Mouse (Mus musculus): ENCODE measurements around the gene Igf2bp3.

Igf2bp3 gene

DNA sequence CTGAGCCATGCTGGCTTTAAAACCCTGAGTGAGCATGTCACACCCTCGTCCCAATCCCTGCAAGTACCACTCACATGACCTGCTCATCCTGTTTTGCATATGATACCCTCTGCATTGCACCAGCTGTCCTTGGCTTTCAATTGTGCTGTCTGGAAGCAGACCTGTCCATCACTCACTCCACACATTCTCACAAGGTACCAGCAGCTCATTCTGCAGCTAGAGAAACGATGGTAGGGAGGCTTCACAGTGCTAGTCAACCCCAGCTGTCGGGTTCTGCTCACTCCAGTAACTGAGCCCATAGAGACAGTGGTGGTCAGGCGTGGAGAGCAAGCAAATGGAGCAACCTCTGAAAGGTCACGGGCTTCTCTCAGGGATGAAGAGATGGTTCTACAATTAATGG, 73.6 kb downstream of the Igf2bp3 start:
- CTCF ChIA-PET, result no interaction called here

DNA sequence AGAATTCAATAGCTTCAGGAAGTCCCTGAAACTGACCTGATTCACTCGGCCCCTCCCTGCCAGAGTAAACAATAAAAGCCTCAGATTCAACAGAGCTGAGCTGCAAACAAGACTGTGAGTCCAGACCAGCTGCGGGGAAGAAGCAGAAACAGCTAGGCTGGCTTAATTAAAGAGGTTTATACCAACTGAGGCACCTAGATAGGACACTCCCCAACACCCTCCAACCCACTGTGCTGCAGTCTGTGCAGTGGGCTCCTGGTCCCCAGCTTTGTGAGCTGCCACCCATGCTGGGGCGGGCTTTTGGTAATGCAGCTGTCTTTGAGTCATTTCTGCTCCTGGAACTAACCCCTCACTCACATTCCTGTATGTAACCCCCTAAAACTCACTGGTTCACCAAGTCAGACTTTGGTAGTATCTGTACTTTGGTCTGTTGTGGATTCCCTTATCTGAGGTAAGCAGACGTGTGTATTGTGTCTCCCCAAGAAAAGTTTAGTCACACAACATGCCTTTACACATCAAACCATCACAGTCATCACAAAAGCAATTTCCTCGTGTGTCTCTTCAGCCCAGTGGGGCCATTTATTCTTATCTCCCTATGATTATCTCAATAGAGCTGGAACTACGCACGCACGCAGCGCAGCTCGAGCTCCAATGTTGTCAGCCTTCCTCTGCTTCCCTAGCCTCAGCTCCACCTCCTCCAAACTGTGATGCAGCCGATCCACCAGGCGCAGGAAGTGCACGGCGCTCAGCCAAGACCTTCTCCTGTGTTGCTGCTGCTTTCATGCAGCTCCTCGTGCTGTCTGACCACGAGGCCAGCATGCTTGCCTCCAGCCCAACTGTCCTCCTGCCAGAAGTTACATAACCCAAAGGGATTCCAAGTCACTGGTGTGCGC, 76.4 kb downstream of the Igf2bp3 start:
- CTCF ChIA-PET, result no interaction called here

DNA sequence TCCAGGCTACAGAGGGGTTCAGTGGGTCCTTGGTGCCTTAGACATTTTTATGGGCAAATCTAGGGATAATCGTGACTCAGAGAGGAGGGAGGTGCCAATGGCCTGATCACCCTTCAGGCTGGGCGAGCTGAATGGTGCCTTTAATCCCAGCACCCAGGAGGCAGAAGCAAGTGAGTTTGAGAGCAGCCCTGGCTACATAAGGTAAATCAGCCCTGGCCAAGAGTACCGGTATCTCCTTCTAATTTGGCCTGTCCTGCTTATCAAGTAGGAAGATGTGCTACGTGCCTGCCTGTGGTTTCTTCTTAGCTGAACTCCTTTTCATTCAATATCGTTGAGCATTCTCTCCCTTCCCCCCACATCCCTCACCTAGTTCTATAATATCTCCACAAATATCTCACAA, 78.0 kb downstream of the Igf2bp3 start:
- CTCF ChIA-PET, result no interaction called here

DNA sequence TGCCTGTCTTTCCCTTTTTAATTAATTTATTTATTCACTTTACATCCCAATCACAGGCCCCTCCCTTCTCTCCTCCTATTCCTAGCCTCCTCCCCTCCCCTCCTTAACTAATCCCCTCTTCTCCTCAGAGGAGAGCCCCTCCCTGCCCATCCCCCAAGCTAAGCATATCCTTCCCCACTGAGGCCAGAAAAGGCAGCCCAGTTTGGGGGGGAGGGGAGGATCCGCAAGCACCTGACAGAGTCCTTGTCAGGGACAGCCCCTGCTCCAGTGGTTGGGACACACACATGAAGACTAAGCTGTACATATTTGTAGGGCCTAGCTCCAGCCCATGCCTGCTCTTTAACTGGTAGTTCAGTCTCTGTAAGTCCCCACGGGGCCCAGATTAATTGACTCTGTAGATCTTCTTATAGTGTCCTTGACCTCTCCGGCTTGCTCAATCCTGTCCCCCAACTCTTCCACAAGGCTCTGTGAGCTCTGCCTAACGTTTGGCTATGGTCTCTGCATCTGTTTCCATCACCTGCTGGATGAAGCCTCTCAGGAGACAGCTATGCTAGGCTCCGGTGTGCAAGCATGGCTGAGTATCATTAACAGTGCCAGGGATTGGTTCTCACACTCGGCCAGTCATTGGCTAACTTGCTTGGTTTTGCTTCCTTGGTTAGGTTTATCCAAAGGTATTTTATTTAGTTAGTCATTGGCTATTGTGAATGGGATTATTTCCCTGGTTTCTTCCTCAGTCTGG, 82.2 kb downstream of the Igf2bp3 start:
- CTCF ChIA-PET, result interaction anchor here (0.6 kb wide), 3 partner anchors 10 to 75 kb away, joined by 3 to 6 read pairs (median 4); no protein-coding TSS in a partner anchor

DNA sequence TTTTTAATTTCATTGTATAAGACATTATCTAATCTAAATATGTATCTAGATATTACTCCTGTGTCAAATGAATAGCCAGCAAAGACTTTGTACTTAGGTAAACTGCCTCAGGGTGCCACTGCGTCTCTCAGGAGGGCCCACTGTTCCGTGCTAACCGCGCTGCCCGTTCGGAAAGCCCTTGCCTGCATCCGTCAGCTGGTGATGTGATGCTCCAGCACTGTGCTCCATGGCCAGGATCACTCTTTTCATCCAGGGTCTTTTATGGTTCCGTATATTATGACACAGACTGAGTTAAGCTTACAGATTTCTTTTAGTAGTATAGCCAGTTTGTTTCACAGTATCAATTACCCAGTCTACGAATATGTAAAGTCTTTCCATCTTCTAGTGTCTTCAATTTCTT, 82.9 kb downstream of the Igf2bp3 start:
- CTCF ChIA-PET, result interaction anchor here (0.6 kb wide), 2 partner anchors 41 to 76 kb away, joined by 3 to 4 read pairs; no protein-coding TSS in a partner anchor

DNA sequence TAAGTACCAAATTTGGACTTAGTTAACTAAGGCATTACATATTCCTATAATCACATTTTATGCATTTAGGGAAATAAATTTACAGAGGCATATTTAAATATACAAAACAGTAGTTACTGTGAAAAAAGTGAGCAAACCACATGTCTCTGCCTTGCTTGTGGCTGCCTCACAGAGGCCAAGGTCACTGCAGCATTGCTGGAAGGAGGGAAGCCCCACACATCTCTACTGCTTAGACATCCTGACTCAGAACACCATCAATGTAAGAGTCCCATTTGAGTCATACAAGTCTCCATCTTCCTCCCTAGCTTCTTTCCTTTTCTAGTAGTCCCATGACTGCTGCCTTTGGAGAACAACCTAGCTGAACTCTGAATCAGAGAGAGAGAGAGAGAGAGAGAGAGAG, 84.4 kb downstream of the Igf2bp3 start:
- CTCF ChIA-PET, result no interaction called here

DNA sequence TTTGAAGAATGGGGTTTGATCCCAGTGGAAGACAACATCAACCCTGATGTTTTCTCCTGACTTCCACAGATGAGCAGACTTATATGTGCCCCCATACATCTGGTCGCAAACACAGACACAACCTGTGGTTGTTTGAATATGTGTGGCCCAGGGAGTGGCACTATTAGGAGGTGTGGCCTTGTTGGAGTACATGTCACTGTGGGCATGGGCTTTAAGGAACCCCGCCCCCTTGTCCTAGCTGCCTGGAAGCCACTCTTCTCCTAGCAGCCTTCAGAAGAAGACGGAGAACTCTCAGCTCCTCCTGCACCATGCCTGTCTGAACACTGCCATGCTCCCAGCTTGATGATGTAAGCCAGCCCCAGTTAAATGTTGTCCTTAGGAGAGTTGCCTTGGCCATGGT, 94.4 kb downstream of the Igf2bp3 start:
- CTCF ChIA-PET, result no interaction called here

DNA sequence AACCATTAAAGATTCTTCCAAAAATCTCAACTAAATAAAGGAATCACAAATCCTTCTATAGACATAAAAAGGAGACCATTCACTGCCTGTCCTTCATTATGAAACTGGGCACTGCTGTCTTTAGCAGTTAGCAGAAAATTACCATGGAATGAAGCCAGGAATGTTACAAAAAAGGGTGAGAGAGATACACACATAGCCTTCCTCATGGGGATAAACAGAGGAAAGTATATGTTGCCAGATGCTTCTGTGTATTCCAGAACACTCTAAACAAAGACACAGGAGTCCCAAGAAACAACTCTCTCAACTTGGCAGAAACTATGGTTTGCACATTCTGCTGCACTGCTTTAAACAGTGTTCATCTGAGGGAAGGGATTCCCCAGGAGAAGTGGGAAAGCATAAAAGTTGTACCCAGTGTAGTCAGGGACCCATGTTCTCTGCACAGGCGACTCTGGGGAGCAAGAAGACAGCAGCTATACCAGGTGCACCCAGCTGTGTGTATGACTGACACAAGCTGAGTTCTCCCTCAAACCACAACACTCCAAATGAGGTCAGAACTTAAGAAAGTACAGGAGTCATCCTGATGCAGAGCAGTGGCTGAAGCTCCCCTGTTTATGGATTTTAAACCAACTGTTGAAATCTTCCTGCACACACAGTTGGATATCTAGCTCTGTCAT, 95.2 kb downstream of the Igf2bp3 start:
- CTCF ChIA-PET, result no interaction called here

DNA sequence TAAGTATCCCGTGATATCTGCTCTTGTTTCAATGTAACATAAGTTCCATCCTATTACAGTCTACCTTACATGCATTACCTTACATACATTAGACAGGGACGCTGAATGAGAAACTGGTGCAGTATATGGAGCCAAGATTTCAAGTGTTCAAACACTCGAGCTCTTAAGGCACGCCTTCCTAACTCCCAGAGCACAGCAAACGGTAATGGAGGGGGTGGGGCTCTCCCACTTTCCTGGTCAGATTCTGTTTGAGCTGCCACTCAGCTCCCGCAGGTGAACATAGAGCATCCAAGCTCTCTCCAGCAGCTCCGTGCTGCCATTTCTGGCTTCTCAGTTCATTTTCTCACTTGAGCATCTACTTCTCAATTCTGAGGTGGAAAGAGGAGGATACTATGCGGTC, 96.3 kb downstream of the Igf2bp3 start:
- CTCF ChIA-PET, result interaction anchor here (0.6 kb wide), 1 partner anchor 38 kb away, joined by 4 read pairs; no protein-coding TSS in a partner anchor

DNA sequence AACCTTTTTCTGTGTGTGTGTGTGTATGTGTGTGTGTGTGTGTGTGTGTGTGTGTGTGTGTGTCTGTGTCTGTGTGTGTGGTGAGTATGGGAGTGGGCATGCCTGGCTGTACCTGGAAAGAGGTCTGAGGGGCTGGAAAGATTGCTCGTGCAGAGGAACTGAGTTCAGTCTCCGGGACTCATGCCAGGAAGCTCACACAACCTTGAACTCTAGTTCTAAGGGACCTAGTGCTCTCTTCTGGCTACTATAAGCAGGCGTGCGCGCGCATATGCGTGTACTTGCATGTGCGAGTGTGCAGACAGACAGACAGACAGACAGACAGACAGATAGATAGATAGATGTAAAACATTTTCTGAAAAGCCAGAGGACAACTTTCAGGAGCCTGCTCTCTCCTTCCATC, 98.5 kb downstream of the Igf2bp3 start:
- CTCF ChIA-PET, result no interaction called here

DNA sequence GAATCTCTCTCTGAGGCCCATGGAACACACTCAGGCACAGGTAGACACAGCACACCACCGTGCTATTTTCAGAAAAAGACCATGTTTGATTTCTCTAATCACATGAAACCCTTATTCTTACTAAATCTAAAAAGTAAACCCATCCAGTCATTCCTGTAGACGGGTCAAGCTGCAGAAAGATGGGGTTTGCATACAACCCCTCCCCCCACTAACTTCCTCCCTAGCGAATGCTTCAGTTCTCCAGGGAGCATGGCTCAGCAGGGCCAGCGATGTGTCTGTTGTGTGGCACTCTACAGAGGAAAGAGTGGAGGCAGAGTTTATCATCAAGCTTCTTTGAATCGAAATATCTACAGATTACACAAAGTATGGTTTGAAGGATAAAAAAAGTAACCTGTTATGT, 99.2 kb downstream of the Igf2bp3 start:
- CTCF ChIA-PET, result no interaction called here

DNA sequence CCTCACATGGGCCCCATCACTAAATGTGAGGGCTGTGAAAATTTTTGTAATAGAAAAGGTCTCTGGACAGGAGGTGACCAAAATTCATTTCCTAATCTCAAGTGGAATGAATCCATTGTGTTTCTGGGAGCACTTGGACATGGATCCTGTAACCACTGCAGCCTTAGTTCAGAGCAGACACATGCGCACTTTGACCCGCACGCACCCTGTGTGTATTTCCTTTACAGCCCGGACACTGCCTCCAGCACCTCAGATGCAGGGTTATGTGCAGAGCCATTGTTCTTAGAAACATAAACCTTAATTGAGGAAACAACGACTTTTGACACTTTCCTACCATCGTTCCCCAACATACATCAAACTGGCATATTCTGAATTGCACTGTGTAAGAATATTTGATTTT, 100.3 kb downstream of the Igf2bp3 start:
- CTCF ChIA-PET, result interaction anchor here (0.6 kb wide), 1 partner anchor 298 kb away, joined by 3 read pairs; no protein-coding TSS in a partner anchor

DNA sequence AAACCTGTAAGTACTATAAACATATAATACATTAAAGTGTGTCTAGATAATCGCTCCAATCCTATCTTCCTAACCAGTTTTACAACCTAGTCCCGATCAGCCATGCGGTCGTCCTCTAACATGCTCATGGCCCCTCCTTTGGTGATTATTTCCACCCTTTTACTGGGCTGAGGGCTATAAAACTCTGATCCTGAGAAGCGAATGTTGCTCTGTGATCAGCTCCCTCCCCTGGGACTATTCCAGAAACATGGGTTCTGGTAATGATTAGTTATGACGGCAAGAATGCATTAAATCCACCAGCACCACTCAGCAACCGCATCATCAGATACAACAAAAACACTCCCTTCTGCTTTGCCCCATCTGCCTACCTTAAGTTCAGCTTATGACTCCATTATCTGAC, 100.9 kb downstream of the Igf2bp3 start:
- CTCF ChIA-PET, result interaction anchor here (0.6 kb wide), 1 partner anchor 299 kb away, joined by 3 read pairs; no protein-coding TSS in a partner anchor

DNA sequence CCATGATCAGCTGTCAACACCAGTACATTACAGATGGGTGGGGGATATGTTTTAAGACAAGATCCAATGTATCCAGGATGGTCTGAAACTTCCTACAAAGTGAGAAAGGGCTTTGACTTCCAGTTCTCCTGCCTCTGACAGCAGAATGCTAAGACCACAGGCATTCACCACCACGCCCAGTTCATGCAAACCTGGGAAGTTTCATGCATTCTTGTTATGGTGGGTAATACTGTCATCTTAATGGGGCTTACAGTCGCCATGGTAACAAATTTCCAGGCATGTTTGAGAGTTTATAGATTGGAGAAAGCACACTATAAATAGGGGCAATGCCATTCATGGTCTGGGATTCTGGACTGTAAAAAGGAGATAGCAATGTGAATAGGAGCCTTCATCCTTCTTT, 105.6 kb downstream of the Igf2bp3 start:
- CTCF ChIA-PET, result interaction anchor here (0.6 kb wide), 1 partner anchor 49 kb away, joined by 3 read pairs; no protein-coding TSS in a partner anchor

DNA sequence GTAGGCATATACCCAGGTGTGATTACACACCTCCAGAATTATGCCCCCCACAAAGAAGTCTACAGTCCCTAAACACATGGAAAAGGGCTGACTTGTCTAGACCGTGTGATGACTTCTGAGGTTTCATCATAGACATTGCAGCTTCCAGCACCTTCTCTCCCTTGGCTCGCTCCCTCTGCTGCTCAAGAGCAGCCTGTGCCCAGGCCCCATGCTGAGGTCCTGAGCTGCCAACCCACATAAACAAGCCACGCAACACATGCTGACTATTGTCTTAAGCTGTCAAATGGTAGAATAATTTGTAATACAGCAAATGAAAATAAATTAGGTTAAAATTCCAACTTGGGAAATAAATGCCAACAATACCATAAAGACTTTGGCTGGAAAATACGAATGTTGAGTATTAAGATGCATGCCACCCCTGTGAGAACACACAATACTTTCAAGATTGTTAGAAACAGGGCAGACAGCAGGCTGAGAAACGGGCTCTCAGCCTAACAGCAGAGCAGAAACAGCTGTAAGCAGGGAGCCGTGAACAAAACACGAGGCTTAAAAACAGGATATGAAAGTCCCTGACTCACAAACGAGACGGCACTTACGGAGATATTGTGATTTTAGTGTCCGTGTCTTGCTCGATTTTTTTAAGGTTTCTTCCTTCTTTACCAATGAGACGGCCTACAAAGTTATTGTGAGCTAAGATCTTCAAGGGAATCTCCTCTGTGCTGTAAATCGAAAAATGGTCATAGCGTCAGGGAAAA, 107.8 kb downstream of the Igf2bp3 start:
- CTCF ChIA-PET, result interaction anchor here (0.6 kb wide), 1 partner anchor 111 kb away, joined by 4 read pairs; no protein-coding TSS in a partner anchor

DNA sequence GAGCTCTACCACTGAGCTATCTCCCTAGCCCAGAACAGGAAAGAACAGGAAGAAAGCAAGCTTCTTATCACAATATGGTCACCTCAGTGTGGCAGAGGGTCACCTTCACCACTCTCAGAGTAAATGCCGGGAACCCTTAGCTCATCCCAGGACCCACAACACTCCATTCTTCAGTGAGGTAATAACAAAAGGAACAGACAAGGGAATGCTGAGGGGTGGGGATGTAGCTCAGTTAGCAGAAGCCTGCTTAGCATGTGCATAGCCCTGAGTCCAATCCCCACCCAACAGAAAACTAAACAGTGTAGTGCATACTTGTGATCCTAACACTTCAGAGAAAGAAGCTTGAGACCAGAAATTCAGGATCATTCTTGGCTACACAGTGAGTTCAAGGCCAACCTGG, 115.7 kb downstream of the Igf2bp3 start:
- CTCF ChIA-PET, result no interaction called here

DNA sequence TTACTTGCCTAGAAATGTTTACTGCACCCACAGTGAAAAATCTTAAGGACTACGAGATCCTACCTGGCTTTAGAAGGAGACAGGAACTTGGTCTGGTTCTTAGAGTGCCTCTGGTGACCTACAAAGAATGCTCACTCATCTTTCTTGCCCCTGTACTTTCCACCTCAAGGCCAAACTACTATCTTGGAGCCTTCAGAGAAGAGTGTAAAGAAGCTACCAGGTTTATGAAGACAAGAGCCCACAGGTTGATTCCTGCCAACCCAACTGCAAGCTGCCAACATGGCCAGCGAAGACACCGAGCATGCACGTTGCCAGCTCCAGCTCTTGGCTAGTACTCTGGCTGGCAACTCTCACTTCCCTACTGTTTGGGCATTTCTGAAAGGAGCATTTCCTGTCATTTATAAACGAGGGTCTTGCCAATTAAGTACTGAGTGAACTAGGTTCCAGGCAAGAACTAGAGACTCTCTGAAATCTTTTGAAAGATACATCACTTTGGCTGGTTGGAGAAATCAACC, 117.1 kb downstream of the Igf2bp3 start:
- CTCF ChIA-PET, result no interaction called here

DNA sequence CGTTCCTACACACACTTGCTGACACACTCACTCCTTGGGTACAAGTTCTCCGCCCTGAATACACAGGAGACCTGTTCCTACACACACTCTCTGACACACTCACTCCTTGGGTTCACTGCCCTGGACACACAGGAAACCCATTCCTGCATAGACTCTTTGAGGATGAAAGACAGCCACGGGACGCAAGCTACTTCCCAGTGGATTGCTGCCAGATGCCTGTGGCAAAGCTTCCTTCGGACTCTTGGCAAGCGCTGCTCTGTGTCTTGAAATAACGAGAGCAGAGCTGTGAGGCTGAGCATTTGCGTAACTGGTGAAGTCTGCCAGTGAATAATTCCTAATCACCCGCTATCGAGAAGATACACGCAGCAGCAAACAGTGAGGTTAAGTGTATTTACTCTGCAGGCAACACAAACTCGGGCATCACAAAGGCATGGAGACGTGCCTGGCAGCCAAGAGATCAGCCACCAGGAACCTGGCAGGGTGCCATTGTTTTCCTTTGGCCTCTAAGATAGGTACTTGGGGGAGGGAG, 117.8 kb downstream of the Igf2bp3 start:
- CTCF ChIA-PET, result no interaction called here

DNA sequence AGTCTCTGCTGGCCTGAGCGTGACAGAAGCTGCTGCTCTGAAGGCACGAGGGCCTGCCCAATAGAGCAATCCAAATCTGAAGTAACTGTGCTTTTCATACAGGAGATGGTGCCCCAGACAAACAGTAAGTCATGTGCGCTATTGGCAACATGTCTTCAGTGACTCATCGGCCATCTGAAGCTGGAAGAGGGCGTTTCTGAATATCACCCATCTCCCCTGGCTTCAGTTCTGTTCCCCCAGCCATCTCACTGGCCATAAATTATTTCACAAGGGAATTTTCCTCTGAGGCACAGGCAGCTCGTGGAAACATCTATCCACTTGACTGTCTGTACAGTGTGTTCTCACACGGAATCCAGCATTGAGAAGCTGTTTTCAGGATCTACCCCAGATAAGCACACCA, 118.3 kb downstream of the Igf2bp3 start:
- CTCF ChIA-PET, result no interaction called here

DNA sequence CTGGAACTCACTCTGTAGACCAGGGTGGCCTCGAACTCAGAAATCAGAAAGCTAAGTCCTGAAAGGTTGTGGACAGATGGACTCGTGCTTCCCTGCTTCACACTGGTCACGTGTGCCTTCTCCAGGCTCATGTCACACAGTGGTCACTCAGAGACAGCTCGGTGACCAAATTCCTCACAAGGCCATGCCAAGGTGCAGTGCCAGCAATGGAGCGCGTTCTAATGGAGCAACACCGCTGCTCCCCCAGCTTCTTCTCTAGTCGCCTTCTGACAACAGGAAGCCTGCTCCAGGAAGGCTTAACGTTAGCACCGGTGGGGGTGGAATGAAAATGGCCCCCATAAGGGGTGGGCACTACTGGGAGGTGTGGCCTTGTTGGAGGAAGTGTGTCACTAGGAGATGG, 119.8 kb downstream of the Igf2bp3 start:
- CTCF ChIA-PET, result interaction anchor here (0.6 kb wide), 1 partner anchor 31 kb away, joined by 3 read pairs; no protein-coding TSS in a partner anchor

DNA sequence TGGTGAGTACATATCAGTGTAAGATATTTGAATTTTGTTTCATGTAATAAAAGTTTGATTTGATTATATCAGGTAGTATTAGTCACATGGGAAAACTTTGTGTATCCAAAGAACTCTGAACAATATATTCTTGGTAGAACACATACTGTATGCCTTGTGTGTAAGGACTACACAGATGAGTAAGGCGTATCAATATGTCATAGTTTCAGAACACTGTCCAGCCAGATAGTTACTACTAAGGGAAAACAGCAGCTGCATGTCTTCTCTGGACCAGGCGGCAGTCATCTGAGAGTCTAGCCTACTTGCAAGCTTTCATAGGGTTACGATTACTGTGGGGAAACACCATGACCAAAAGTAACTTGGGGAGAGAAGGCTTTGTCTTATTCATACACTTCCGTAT, 131.7 kb downstream of the Igf2bp3 start:
- CTCF ChIA-PET, result no interaction called here
